Mouse (Mus musculus) bone marrow macrophage, adult 2 months (primary cell): Measurements from ENCODE around the gene Arhgap44.

ENCODE experiments used
- CTCF ChIP-seq: IDR thresholded peaks from 2 replicates; pipeline ENCODE4 v1.5.1; 2012; ENCODE audit warnings: low read depth, mild to moderate bottlenecking, low read length, moderate library complexity
- POLR2A ChIP-seq: IDR thresholded peaks from 2 replicates; pipeline ENCODE4 v1.6.1; 2012; ENCODE audit warnings: mild to moderate bottlenecking, low read depth, low read length, borderline replicate concordance

DNA sequence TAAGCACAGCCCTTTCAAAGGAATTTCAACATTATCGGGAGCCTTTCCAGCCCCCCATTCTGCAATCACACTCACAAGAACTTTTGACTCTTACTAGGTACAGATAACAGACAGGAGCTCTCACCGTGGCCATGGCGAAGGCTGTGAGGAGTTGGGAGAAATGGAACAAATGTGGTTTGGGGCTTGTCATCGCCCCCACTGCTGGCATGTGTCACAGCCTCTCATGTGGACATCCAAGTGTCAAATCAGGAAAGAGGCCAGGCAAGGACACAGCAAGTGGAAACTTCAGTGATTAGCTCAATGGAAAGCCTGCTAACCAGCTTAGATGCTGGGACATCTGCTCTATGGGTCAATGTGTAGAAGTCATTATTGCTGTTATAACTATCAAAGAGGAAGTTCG lies 42.5 kb upstream of the Arhgap44 start:
- no peak for TF ChIP-seq CTCF
- no peak for TF ChIP-seq POLR2A
